Mouse (Mus musculus) midbrain, embryonic 12.5 days (tissue): Measurements from ENCODE around the gene Mrps7. TPM values are rescaled to one million over a fixed set of nuclear protein-coding genes. Genes with fewer than 3 reads are reported as not detected.

Experiments
- ATAC-seq: fragments of 200-750 bp; cut with Nextera tagmentation; 2 replicates; pipeline ENCODE4 v1.8.0; 2017; ENCODE audit warnings: low read depth, moderate TSS enrichment, moderate library complexity; ENCODE audit not compliant: low FRiP score
- H3K27ac ChIP-seq: fragments of 300-500 bp; sonication (generic); replicated peaks from 2 replicates; pipeline ENCODE4 v1.5.1; 2016; ENCODE audit warnings: mild to moderate bottlenecking
- H3K27me3 ChIP-seq: fragments of 300-500 bp; sonication (generic); 2 replicates; pipeline ENCODE4 v1.6.1; 2016; ENCODE audit warnings: mild to moderate bottlenecking
- H3K36me3 ChIP-seq: fragments of 300-500 bp; sonication (generic); 2 replicates; pipeline ENCODE4 v1.6.1; 2016
- H3K4me1 ChIP-seq: fragments of 300-500 bp; sonication (generic); 2 replicates; pipeline ENCODE4 v1.6.1; 2016
- H3K4me2 ChIP-seq: fragments of 300-500 bp; sonication (generic); replicated peaks from 2 replicates; pipeline ENCODE4 v1.6.1; 2016; ENCODE audit warnings: mild to moderate bottlenecking, moderate library complexity
- H3K4me3 ChIP-seq: fragments of 300-500 bp; sonication (generic); 2 replicates; pipeline ENCODE4 v1.5.1; 2016; ENCODE audit warnings: mild to moderate bottlenecking
- H3K9ac ChIP-seq: fragments of 300-500 bp; sonication (generic); replicated peaks from 2 replicates; pipeline ENCODE4 v1.6.1; 2016; ENCODE audit warnings: mild to moderate bottlenecking, moderate library complexity
- H3K9me3 ChIP-seq: fragments of 300-500 bp; sonication (generic); 2 replicates; pipeline ENCODE4 v1.6.1; 2016; ENCODE audit warnings: mild to moderate bottlenecking
- WGBS: fragments of 180-500 bp; shearing (Covaris S2); methylation state at CpG from one replicate; pipeline ENCODE4 v1.1.7; 2016; 5-methylcytosine and 5-hydroxymethylcytosine counted together
- polyA plus RNA-seq: library from polyadenylated mRNA; unstranded; fragments of >200 nt; fragmentation: Nextera tagmentation; extraction: Ambion mirVana; gene quantifications from 2 replicates; pipeline ENCODE4 v1.2.1, GENCODE M21; 2016

Gene Mrps7
- polyA plus RNA-seq, 1 experiment from 2014 or later: 85.7 TPM

GRCm38 (mm10) chr11:115619949-115620348, 16.2 kb downstream of the Mrps7 start:
- no peak overlapping the region for H3K9ac ChIP-seq
- no peak overlapping the region for H3K27ac ChIP-seq
- H3K4me3 ChIP-seq: no peak overlapping the region
- ATAC-seq: no peak
- no peaks in the 10 kb centered on the region for H3K4me1 ChIP-seq
- no peaks in the 10 kb centered on the region for H3K9me3 ChIP-seq
- H3K4me2 ChIP-seq: no peak overlapping the region
- H3K27me3 ChIP-seq: no peaks in the 10 kb centered on the region
- WGBS: 95% methylated on average over 7 of the region's 7 CpGs
- peaks cover 46% of the 10 kb centered on the region for H3K36me3 ChIP-seq

GRCm38 (mm10) chr11:115623487-115624070, 19.9 kb downstream of the Mrps7 start:
- Histone ChIP-seq H3K27ac (no peak overlapping the region), H3K4me1 (peaks cover 14% of the 10 kb centered on the region), H3K4me3 (no peak overlapping the region), H3K9me3 (no peaks in the 10 kb centered on the region), H3K27me3 (no peaks in the 10 kb centered on the region), H3K36me3 (peaks cover 40% of the 10 kb centered on the region), H3K9ac (no peak overlapping the region), H3K4me2 (no peak overlapping the region)
- WGBS: 74% methylated on average over 9 of the region's 9 CpGs
- no peak for ATAC-seq

- no peaks in the 10 kb centered on the region for H3K9me3 ChIP-seq
- ATAC-seq: no peak
These were observed 22.2 kb downstream of the Mrps7 start for GRCm38 (mm10) chr11:115625877-115626276.

GRCm38 (mm10) chr11:115626824-115627616, 23.3 kb downstream of the Mrps7 start:
- H3K4me1 ChIP-seq: peaks cover 16% of the 10 kb centered on the region
- no peaks in the 10 kb centered on the region for H3K27me3 ChIP-seq
- 58% methylated on average over 11 of the region's 11 CpGs for WGBS
- H3K9me3 ChIP-seq: no peaks in the 10 kb centered on the region
- no peak for ATAC-seq
- H3K4me3 ChIP-seq: peak overlapping the region; percentile 75
- no peak overlapping the region for H3K27ac ChIP-seq
- H3K4me2 ChIP-seq: peak overlapping the region; percentile 96
- H3K9ac ChIP-seq: peak overlapping the region; percentile 84
- H3K36me3 ChIP-seq: peaks cover 14% of the 10 kb centered on the region; the same call in 1 of the 2 replicates

More at GRCm38 (mm10) chr11:115625877-115626276, 22.2 kb downstream of the Mrps7 start:
- Histone ChIP-seq H3K27me3 (no peaks in the 10 kb centered on the region), H3K27ac (no peak overlapping the region), H3K4me3 (no peak overlapping the region), H3K9ac (no peak overlapping the region), H3K4me2 (no peak overlapping the region), H3K36me3 (peaks cover 22% of the 10 kb centered on the region), H3K4me1 (peaks cover 16% of the 10 kb centered on the region)
- 85% methylated on average over 9 of the region's 9 CpGs for WGBS

- ATAC-seq: peak; percentile 99
- H3K9me3 ChIP-seq: no peaks in the 10 kb centered on the region
- peaks cover 5% of the 10 kb centered on the region; the same call in 1 of the 2 replicates for H3K36me3 ChIP-seq
- H3K27ac ChIP-seq: 0 out of 2 replicates have a peak within 1 kb of the TSS, but pooled peaks have one; percentile 15
- peaks cover 16% of the 10 kb centered on the region for H3K4me1 ChIP-seq
- WGBS: under 1% methylated on average over 45 of the region's 47 CpGs
- H3K27me3 ChIP-seq: no peaks in the 10 kb centered on the region
- H3K9ac ChIP-seq: peak within 1 kb of the TSS; percentile 84
- H3K4me2 ChIP-seq: peak within 1 kb of the TSS; percentile 96
- peak within 1 kb of the TSS; percentile 75 for H3K4me3 ChIP-seq
These were observed 24.2 kb downstream of the Mrps7 start, which contains the start of gene Slc25a19 for GRCm38 (mm10) chr11:115627705-115628464. Gene Slc25a19, minus strand, starts transcription at chr11:115628295.

GRCm38 (mm10) chr11:115628465-115629101, 24.9 kb downstream of the Mrps7 start:
- Histone ChIP-seq H3K9me3 (no peaks in the 10 kb centered on the region), H3K4me1 (peaks cover 16% of the 10 kb centered on the region), H3K9ac (peak overlapping the region; percentile 41; the same call in 1 of the 2 replicates), H3K27ac (no peak overlapping the region), H3K27me3 (no peaks in the 10 kb centered on the region), H3K4me3 (peak overlapping the region; percentile 75), H3K36me3 (no peaks in the 10 kb centered on the region), H3K4me2 (peak overlapping the region; percentile 96)
- WGBS: 56% methylated on average over 13 of the region's 13 CpGs
- ATAC-seq: peak; percentile 57

- Histone ChIP-seq H3K4me3 (no peak overlapping the region), H3K27me3 (no peaks in the 10 kb centered on the region), H3K9me3 (no peaks in the 10 kb centered on the region), H3K4me1 (peaks cover 16% of the 10 kb centered on the region), H3K36me3 (no peaks in the 10 kb centered on the region), H3K4me2 (no peak overlapping the region), H3K9ac (no peak overlapping the region), H3K27ac (no peak overlapping the region)
- ATAC-seq: no peak
- WGBS: 89% methylated on average over 13 of the region's 13 CpGs
These were observed 26.2 kb downstream of the Mrps7 start for GRCm38 (mm10) chr11:115629734-115630531.

GRCm38 (mm10) chr11:115630532-115631504, 27.1 kb downstream of the Mrps7 start:
- Histone ChIP-seq H3K36me3 (no peaks in the 10 kb centered on the region), H3K27me3 (no peaks in the 10 kb centered on the region), H3K4me3 (no peak overlapping the region), H3K4me2 (no peak overlapping the region), H3K27ac (no peak overlapping the region), H3K4me1 (peaks cover 16% of the 10 kb centered on the region), H3K9me3 (no peaks in the 10 kb centered on the region), H3K9ac (no peak overlapping the region)
- ATAC-seq: no peak
- 50% methylated on average over 16 of the region's 16 CpGs for WGBS

GRCm38 (mm10) chr11:115631505-115631890, 27.8 kb downstream of the Mrps7 start:
- Histone ChIP-seq H3K4me2 (no peak overlapping the region), H3K9ac (no peak overlapping the region), H3K27ac (no peak overlapping the region), H3K9me3 (no peaks in the 10 kb centered on the region), H3K36me3 (no peaks in the 10 kb centered on the region), H3K4me1 (peaks cover 12% of the 10 kb centered on the region), H3K27me3 (no peaks in the 10 kb centered on the region), H3K4me3 (no peak overlapping the region)
- no peak for ATAC-seq
- WGBS: 24% methylated on average over 3 of the region's 3 CpGs

- H3K4me2 ChIP-seq: no peak overlapping the region
- H3K9me3 ChIP-seq: no peaks in the 10 kb centered on the region
- no peak overlapping the region for H3K4me3 ChIP-seq
- no peak for ATAC-seq
- no peaks in the 10 kb centered on the region for H3K27me3 ChIP-seq
- H3K27ac ChIP-seq: no peak overlapping the region
- H3K4me1 ChIP-seq: peaks cover 6% of the 10 kb centered on the region
- no peaks in the 10 kb centered on the region for H3K36me3 ChIP-seq
- WGBS: 76% methylated on average over 7 of the region's 7 CpGs
- H3K9ac ChIP-seq: no peak overlapping the region
These were observed 28.5 kb downstream of the Mrps7 start for GRCm38 (mm10) chr11:115632247-115632646.
